ENCODE assay signal across 9 mouse cellular contexts in the genomic region with DNA sequence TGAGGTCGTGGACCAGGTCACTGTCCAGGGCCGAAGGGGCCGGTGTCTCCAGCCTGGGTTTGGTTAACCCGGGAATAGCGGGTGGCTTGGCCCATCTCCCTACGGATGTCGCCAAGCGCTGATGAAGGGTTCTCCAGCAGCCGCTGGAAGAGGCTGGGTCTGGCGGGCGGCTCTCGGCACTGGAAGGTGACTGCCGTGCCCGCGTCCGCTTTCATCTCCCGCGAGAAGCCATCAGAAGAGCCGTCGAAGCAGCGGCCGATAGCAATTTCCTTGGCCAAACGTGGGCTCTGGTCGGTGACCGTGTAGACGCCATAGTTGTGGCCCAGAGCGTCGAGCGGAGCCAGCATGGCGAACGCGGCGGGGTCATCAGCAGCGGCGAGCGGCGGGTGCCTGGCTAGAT. TPM values are rescaled to one million over a fixed set of nuclear protein-coding genes. Genes with fewer than 3 reads are reported as not detected.
A peak's percentile ranks its signal among the peaks of the same experiment; 100 is the strongest.
DNase-seq lines count a peak whose midpoint lies in the region; ATAC-seq and TF ChIP-seq lines count a peak whose summit lies in the region.
"Had no signal": no experiment of that assay in that cellular context is flagged by ENCODE, and none has a peak within 500 bp of the region (broad histone marks: within the 10 kb centered on the region; RNA-seq: fewer than 3 reads in every experiment).

No protein-coding gene starts in this region.

- no peak for ATAC-seq in lung, embryonic 16.5 days (ENCODE audit: low read depth)
- ATAC-seq in forebrain, embryonic 14.5 days = no peak
- ATAC-seq in limb, embryonic 14.5 days (ENCODE audit: low FRiP score, low read depth) = no peak
- ATAC-seq in stomach, postnatal 0 days (ENCODE audit: low FRiP score, low TSS enrichment) = no peak

- TF ChIP-seq CTCF in stomach, postnatal 0 days (IDR thresholded peaks at IDR 0.05; ENCODE audit: low read depth) = no peak

- peak overlapping the region; percentile 10; the same call in 1 of the 2 replicates for H3K4me2 ChIP-seq in lung, embryonic 16.5 days (ENCODE audit: low read depth, low read length)
- H3K4me2 ChIP-seq in forebrain, embryonic 14.5 days (ENCODE audit: low read length) = peak overlapping the region; percentile 52
- H3K4me2 ChIP-seq in limb, embryonic 14.5 days (replicated peaks; ENCODE audit: low read depth, low read length, severe bottlenecking) = peak overlapping the region; percentile 57
- H3K4me2 ChIP-seq in stomach, postnatal 0 days (replicated peaks; ENCODE audit: low read depth) = peak overlapping the region; percentile 55; the same call in 1 of the 2 replicates

- no peak for TF ChIP-seq EP300 in stomach, postnatal 0 days (optimal IDR thresholded peaks at IDR 0.05)

- no peaks in the 10 kb centered on the region for H3K36me3 ChIP-seq in lung, embryonic 16.5 days (ENCODE audit: control insufficient read depth, insufficient read depth, low read length)
- H3K36me3 ChIP-seq in forebrain, embryonic 14.5 days (ENCODE audit: control insufficient read depth, insufficient read depth, low read length) = no peaks in the 10 kb centered on the region
- H3K36me3 ChIP-seq in limb, embryonic 14.5 days (ENCODE audit: control insufficient read depth, insufficient read depth, low read length) = no peaks in the 10 kb centered on the region
- no peaks in the 10 kb centered on the region for H3K36me3 ChIP-seq in stomach, postnatal 0 days (ENCODE audit: control insufficient read depth, insufficient read depth, low read length)

- no peak for DNase-seq in lung, postnatal 25 days (ENCODE audit: low spot score)
- no peak for DNase-seq in forebrain, embryonic 14.5 days (ENCODE audit: low spot score)
- DNase-seq in limb, embryonic 14.5 days (ENCODE audit: low spot score) = no peak
- DNase-seq in stomach, postnatal 0 days (ENCODE audit: low spot score) = no peak
- no peak for DNase-seq in adrenal gland, adult (ENCODE audit: inconsistent age in 2 of 2, low spot score in 1 of 2)
- DNase-seq in thymus, postnatal 25 days = no peak
- DNase-seq: retina, postnatal 1 day had no signal

- no peak overlapping the region for H3K9ac ChIP-seq in lung, embryonic 16.5 days (ENCODE audit: low read length)
- H3K9ac ChIP-seq in forebrain, embryonic 14.5 days (ENCODE audit: low read length) = no peak overlapping the region
- no peak overlapping the region for H3K9ac ChIP-seq in limb, embryonic 14.5 days (ENCODE audit: low read depth, low read length, severe bottlenecking)
- no peak overlapping the region for H3K9ac ChIP-seq in stomach, postnatal 0 days (ENCODE audit: low read length)
- H3K9ac ChIP-seq: liver, embryonic 14.5 days had no signal

- no peak for TF ChIP-seq POLR2A in limb, embryonic 14.5 days (IDR thresholded peaks at IDR 0.05; ENCODE audit: borderline replicate concordance, extremely low read depth, insufficient read depth, insufficient read length)

- H3K27ac ChIP-seq in lung, embryonic 16.5 days (ENCODE audit: low read length) = no peak overlapping the region
- no peak overlapping the region for H3K27ac ChIP-seq in forebrain, embryonic 14.5 days (ENCODE audit: low read depth, low read length)
- H3K27ac ChIP-seq in limb, embryonic 14.5 days (replicated peaks; ENCODE audit: low read depth, low read length) = no peak overlapping the region
- H3K27ac ChIP-seq in stomach, postnatal 0 days (replicated peaks) = no peak overlapping the region
- H3K27ac ChIP-seq: liver, embryonic 14.5 days had no signal

- H3K4me1 ChIP-seq in lung, embryonic 16.5 days (replicated peaks; ENCODE audit: control insufficient read depth, insufficient read depth, low read length) = peaks cover 3% of the 10 kb centered on the region; the same call in 1 of the 2 replicates
- H3K4me1 ChIP-seq in forebrain, embryonic 14.5 days (ENCODE audit: control insufficient read depth, insufficient read depth, low read length) = no peaks in the 10 kb centered on the region
- 0 out of 2 replicates have a peak, but pooled peaks cover 5% of the 10 kb centered on the region for H3K4me1 ChIP-seq in limb, embryonic 14.5 days (ENCODE audit: control insufficient read depth, insufficient read depth, low read length)
- no peaks in the 10 kb centered on the region for H3K4me1 ChIP-seq in stomach, postnatal 0 days (replicated peaks; ENCODE audit: control insufficient read depth, insufficient read depth)

- WGBS in lung, embryonic 16.5 days = 8% methylated on average over 37 of the region's 37 CpGs
- WGBS in forebrain, embryonic 14.5 days = 13% methylated on average over 37 of the region's 37 CpGs
- WGBS in limb, embryonic 14.5 days = 15% methylated on average over 37 of the region's 37 CpGs
- 14% methylated on average over 37 of the region's 37 CpGs for WGBS in stomach, postnatal 0 days

- H3K4me3 ChIP-seq in lung, embryonic 16.5 days (ENCODE audit: low read length) = peak overlapping the region; percentile 44
- peak overlapping the region; percentile 37 for H3K4me3 ChIP-seq in forebrain, embryonic 14.5 days (ENCODE audit: low read depth, low read length)
- H3K4me3 ChIP-seq in limb, embryonic 14.5 days (replicated peaks; ENCODE audit: low read length) = peak overlapping the region; percentile 42
- peak overlapping the region; percentile 39; the same call in 1 of the 2 replicates for H3K4me3 ChIP-seq in stomach, postnatal 0 days (ENCODE audit: low read depth, low read length)

- peaks cover 75% of the 10 kb centered on the region for H3K27me3 ChIP-seq in lung, embryonic 16.5 days (ENCODE audit: control insufficient read depth, insufficient read depth, low read depth, low read length)
- H3K27me3 ChIP-seq in forebrain, embryonic 14.5 days (replicated peaks; ENCODE audit: control insufficient read depth, insufficient read depth, low read length) = peaks cover 66% of the 10 kb centered on the region
- H3K27me3 ChIP-seq in limb, embryonic 14.5 days (ENCODE audit: control insufficient read depth, insufficient read depth, low read length) = peaks cover 65% of the 10 kb centered on the region
- peaks cover 30% of the 10 kb centered on the region; the same call in 1 of the 2 replicates for H3K27me3 ChIP-seq in stomach, postnatal 0 days (ENCODE audit: control insufficient read depth, insufficient read depth, low read length)

- peaks cover 2% of the 10 kb centered on the region; the same call in 1 of the 2 replicates for H3K9me3 ChIP-seq in lung, embryonic 16.5 days (ENCODE audit: control insufficient read depth, low read length)
- H3K9me3 ChIP-seq in forebrain, embryonic 14.5 days (replicated peaks; ENCODE audit: control insufficient read depth, low read length) = 0 out of 2 replicates have a peak, but pooled peaks cover 2% of the 10 kb centered on the region
- no peaks in the 10 kb centered on the region for H3K9me3 ChIP-seq in limb, embryonic 14.5 days (ENCODE audit: control insufficient read depth, low read length)
- no peaks in the 10 kb centered on the region for H3K9me3 ChIP-seq in stomach, postnatal 0 days (ENCODE audit: control insufficient read depth, low read length)

RNA-seq across cellular contexts. Expression of gene Cilp2, which starts 6.6 kb away (rescaled TPM):
- polyA plus RNA-seq in lung, embryonic 16.5 days (2015; fragmentation: Nextera tagmentation; extraction: Ambion mirVana) = 0.26 and 0.30 TPM in 2 replicates
- polyA plus RNA-seq in forebrain, embryonic 14.5 days (2014; fragmentation: Nextera tagmentation; extraction: Ambion mirVana) = 2.0 and 2.6 TPM in 2 replicates
- polyA plus RNA-seq in limb, embryonic 14.5 days (2012; rRNA removed) = 2.6 and 3.6 TPM in 2 replicates
- polyA plus RNA-seq in limb, embryonic 14.5 days (2014; fragmentation: Nextera tagmentation; extraction: Ambion mirVana) = 1.5 and 1.9 TPM in 2 replicates
- 0.30 and 0.36 TPM in 2 replicates for polyA plus RNA-seq in stomach, postnatal 0 days (2015; fragmentation: Nextera tagmentation; extraction: Ambion mirVana)

RNA-seq across cellular contexts. Expression of gene Tssk6, which starts 21.1 kb away (rescaled TPM):
- polyA plus RNA-seq in lung, embryonic 16.5 days (2015; fragmentation: Nextera tagmentation; extraction: Ambion mirVana) = 2.0 and 2.7 TPM in 2 replicates
- 2.5 and 3.1 TPM in 2 replicates for polyA plus RNA-seq in forebrain, embryonic 14.5 days (2014; fragmentation: Nextera tagmentation; extraction: Ambion mirVana)
- polyA plus RNA-seq in limb, embryonic 14.5 days (2012; rRNA removed) = 0.84 and 1.2 TPM in 2 replicates
- 4.1 TPM in 2 replicates for polyA plus RNA-seq in limb, embryonic 14.5 days (2014; fragmentation: Nextera tagmentation; extraction: Ambion mirVana)
- polyA plus RNA-seq in stomach, postnatal 0 days (2015; fragmentation: Nextera tagmentation; extraction: Ambion mirVana) = 2.1 and 2.7 TPM in 2 replicates

RNA-seq across cellular contexts. Expression of gene Ndufa13, which starts 21.5 kb away (rescaled TPM):
- polyA plus RNA-seq in lung, embryonic 16.5 days (2015; fragmentation: Nextera tagmentation; extraction: Ambion mirVana) = 176 and 179 TPM in 2 replicates
- 180 and 216 TPM in 2 replicates for polyA plus RNA-seq in forebrain, embryonic 14.5 days (2014; fragmentation: Nextera tagmentation; extraction: Ambion mirVana)
- polyA plus RNA-seq in limb, embryonic 14.5 days (2012; rRNA removed) = 85.3 and 97.4 TPM in 2 replicates
- 187 and 190 TPM in 2 replicates for polyA plus RNA-seq in limb, embryonic 14.5 days (2014; fragmentation: Nextera tagmentation; extraction: Ambion mirVana)
- polyA plus RNA-seq in stomach, postnatal 0 days (2015; fragmentation: Nextera tagmentation; extraction: Ambion mirVana) = 199 and 205 TPM in 2 replicates

RNA-seq across cellular contexts. Expression of gene Yjefn3, which starts 21.7 kb away (rescaled TPM):
- 4.0 and 4.1 TPM in 2 replicates for polyA plus RNA-seq in lung, embryonic 16.5 days (2015; fragmentation: Nextera tagmentation; extraction: Ambion mirVana)
- polyA plus RNA-seq in forebrain, embryonic 14.5 days (2014; fragmentation: Nextera tagmentation; extraction: Ambion mirVana) = 9.9 and 10.0 TPM in 2 replicates
- 5.4 and 8.6 TPM in 2 replicates for polyA plus RNA-seq in limb, embryonic 14.5 days (2012; rRNA removed)
- polyA plus RNA-seq in limb, embryonic 14.5 days (2014; fragmentation: Nextera tagmentation; extraction: Ambion mirVana) = 4.2 and 5.5 TPM in 2 replicates
- 1.6 and 2.7 TPM in 2 replicates for polyA plus RNA-seq in stomach, postnatal 0 days (2015; fragmentation: Nextera tagmentation; extraction: Ambion mirVana)

RNA-seq across cellular contexts. Expression of gene Pbx4, which starts 48.5 kb away (rescaled TPM):
- 13.4 and 17.1 TPM in 2 replicates for polyA plus RNA-seq in lung, embryonic 16.5 days (2015; fragmentation: Nextera tagmentation; extraction: Ambion mirVana)
- polyA plus RNA-seq in forebrain, embryonic 14.5 days (2014; fragmentation: Nextera tagmentation; extraction: Ambion mirVana) = 46.8 and 47.7 TPM in 2 replicates
- 6.3 and 6.6 TPM in 2 replicates for polyA plus RNA-seq in limb, embryonic 14.5 days (2012; rRNA removed)
- 5.2 and 6.8 TPM in 2 replicates for polyA plus RNA-seq in limb, embryonic 14.5 days (2014; fragmentation: Nextera tagmentation; extraction: Ambion mirVana)
- polyA plus RNA-seq in stomach, postnatal 0 days (2015; fragmentation: Nextera tagmentation; extraction: Ambion mirVana) = 4.9 and 5.1 TPM in 2 replicates
